Mouse (Mus musculus) layer of hippocampus, adult 2 months (tissue): ENCODE measurements around the gene Gm3278. TPM values are rescaled to one million over a fixed set of nuclear protein-coding genes. Genes with fewer than 3 reads are reported as not detected.
"Not testable (repeated sequence)": the region's sequence is repeated elsewhere in the genome, so short reads cannot be mapped to it uniquely, and the experiment has no call there.

Experiments
- DNase-seq, 2 experiments: peaks; one replicate each; pipeline ENCODE4 v3.0.0; 2022; ENCODE audit warnings: low spot score in 2 of 2
- H3K27ac ChIP-seq: fragments of 200-600 bp; 2 replicates; pipeline ENCODE4 v1.8.1; 2022
- H3K4me3 ChIP-seq: fragments of 200-600 bp; 2 replicates; pipeline ENCODE4 v1.8.1; 2022; ENCODE audit warnings: mild to moderate bottlenecking
- long read RNA-seq, 2 experiments: library from polyadenylated mRNA; stranded (forward); transcript quantifications; one replicate each; pipeline ENCODE4 v2.0.0; 2021; ENCODE audit warnings: borderline mapping rate in 2 of 2
- total RNA-seq, 2 experiments: library from RNA; stranded (reverse); gene quantifications; 2 replicates each; pipeline ENCODE4 v1.2.3; 2021

Gm3278 gene
- not detected for total RNA-seq
- long read RNA-seq, experiment 1, result 0 reads
- long read RNA-seq, experiment 2, result 0 reads

DNA sequence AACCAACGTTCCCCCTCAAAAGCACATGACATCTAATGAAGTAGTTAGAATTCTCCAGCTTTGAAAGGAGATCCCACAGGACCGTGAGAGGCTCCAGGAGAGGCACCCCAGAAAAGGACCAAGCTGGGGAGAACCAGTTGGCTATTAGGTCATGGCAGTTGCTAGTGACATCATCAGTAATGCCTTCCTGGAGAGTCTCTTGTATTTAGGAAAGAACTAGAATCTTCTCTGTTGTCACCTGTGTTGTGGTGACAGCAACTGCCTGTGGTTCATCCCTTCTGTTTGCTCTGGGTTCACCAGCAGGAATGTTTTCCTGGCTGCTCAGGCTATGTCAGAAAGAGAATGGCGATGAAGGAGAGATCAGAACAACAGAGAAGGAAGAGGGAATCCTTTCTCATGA, at the start of gene Gm3278:
Gm3278 (plus strand) TSS at position 301 of the 400 bp plus-strand sequence.
- not testable (repeated sequence) for DNase-seq, H3K27ac ChIP-seq, H3K4me3 ChIP-seq

- DNase-seq, H3K27ac ChIP-seq: not testable (repeated sequence)
- H3K4me3 ChIP-seq, result peak within 1 kb of the TSS; percentile 30
Observed at GRCm38 (mm10) chr14:4855299-4855980, 36.8 kb upstream of the Gm3278 start, which contains the start of gene Gm3264. Gene Gm3264, plus strand, starts transcription at chr14:4855576.

Other genes starting within 250 kb of the Gm3278 start
- under 1 TPM in 1 of 2 experiments, not detected in 1; 0.37 TPM for gene Gm3239, start 228.2 kb upstream of the Gm3278 start, total RNA-seq
- not detected for gene Gm7876, start 183.2 kb upstream of the Gm3278 start, total RNA-seq
- gene Gm3252, start 165.6 kb upstream of the Gm3278 start, total RNA-seq, result under 1 TPM in 1 of 2 experiments, not detected in 1; 0.51 TPM
- not detected for gene Gm9602, start 116.1 kb upstream of the Gm3278 start, total RNA-seq
- not detected for gene Gm3269, start 54.3 kb upstream of the Gm3278 start, total RNA-seq
- 10 to 100 TPM in 1 of 2 experiments, 1 to 10 TPM in 1; 8.4 to 13.3 TPM for gene Gm3264, start 36.8 kb upstream of the Gm3278 start, total RNA-seq
- gene Gm8297, start 91.5 kb downstream of the Gm3278 start, total RNA-seq, result not detected
- gene Gm3298, start 123.5 kb downstream of the Gm3278 start, total RNA-seq, result not detected
- gene 4930555G01Rik, start 158.2 kb downstream of the Gm3278 start, total RNA-seq, result not detected
- gene Gm8281, start 178.6 kb downstream of the Gm3278 start, total RNA-seq, result 1 to 10 TPM; 1.2 to 1.9 TPM
- not detected for gene Gm8279, start 239.1 kb downstream of the Gm3278 start, total RNA-seq